In genomic region chr7:29067758-29068157, GRCm38 (mm10) we compare ENCODE assay signal across 9 mouse cellular contexts. TPM values are rescaled to one million over a fixed set of nuclear protein-coding genes. Genes with fewer than 3 reads are reported as not detected.
DNase-seq lines count a peak whose midpoint lies in the region; ATAC-seq lines count a peak whose summit lies in the region.
"Had no signal": no experiment of that assay in that cellular context is flagged by ENCODE, and none has a peak within 500 bp of the region (broad histone marks: within the 10 kb centered on the region; RNA-seq: fewer than 3 reads in every experiment).

No protein-coding gene starts in this region.

- peaks cover 62% of the 10 kb centered on the region for H3K27me3 ChIP-seq in liver, embryonic 13.5 days

- ATAC-seq in liver, embryonic 13.5 days (ENCODE audit: low read depth), result no peak
- ATAC-seq in inflammation-experienced regulatory T-cells, adult 6 months, result no peak

- no peak overlapping the region for H3K4me3 ChIP-seq in liver, embryonic 13.5 days (replicated peaks)
- H3K4me3 ChIP-seq: liver, embryonic 15.5 days had no signal

- DNase-seq in urinary bladder, postnatal 25 days (ENCODE audit: low spot score), result peak; percentile 22
- no peak for DNase-seq in urinary bladder, postnatal 10 days (ENCODE audit: low spot score)
- peak; percentile 19 for DNase-seq in induced T-regulatory cell, adult 2 months (ENCODE audit: low read depth)
- DNase-seq in liver, embryonic 13.5 days, result peak; percentile 52
- DNase-seq in testis, postnatal 14 days (ENCODE audit: low spot score), result peak; percentile 56
- DNase-seq in cerebellum, adult 11-12 months, result no peak
- no peak for DNase-seq in adipocyte (ENCODE audit: low spot score)

- no peaks in the 10 kb centered on the region for H3K9me3 ChIP-seq in liver, embryonic 13.5 days (replicated peaks)
- H3K9me3 ChIP-seq: liver, embryonic 15.5 days had no signal

- no peak overlapping the region for H3K27ac ChIP-seq in liver, embryonic 13.5 days
- H3K27ac ChIP-seq: liver, embryonic 15.5 days had no signal

- H3K4me1 ChIP-seq in liver, embryonic 13.5 days (replicated peaks), result 0 out of 2 replicates have a peak, but pooled peaks cover 10% of the 10 kb centered on the region

- 11% methylated on average over 15 of the region's 15 CpGs for WGBS in liver, embryonic 13.5 days (ENCODE audit: insufficient replicate concordance)

- H3K4me2 ChIP-seq in liver, embryonic 13.5 days, result no peak overlapping the region
- H3K4me2 ChIP-seq: liver, embryonic 15.5 days had no signal

- no peaks in the 10 kb centered on the region for H3K36me3 ChIP-seq in liver, embryonic 13.5 days
- H3K36me3 ChIP-seq: liver, embryonic 15.5 days had no signal

- no peak overlapping the region for H3K9ac ChIP-seq in liver, embryonic 13.5 days
- H3K9ac ChIP-seq: liver, embryonic 15.5 days had no signal

RNA-seq across cellular contexts. Expression of gene Ryr1, which starts 57.2 kb away (rescaled TPM):
- polyA plus RNA-seq in liver, embryonic 13.5 days (2015; fragmentation: Nextera tagmentation; extraction: Ambion mirVana), result 0.16 and 0.22 TPM in 2 replicates
- under 1 TPM in 2 of 3 experiments, not detected in 1; 0.05 to 0.16 TPM for polyA plus RNA-seq in inflammation-experienced regulatory T-cells, adult 6 months (2017; shearing (Covaris generic))

Comparison
In these comparisons a context has a peak if more than half of its experiments do, and no peak if none do; other contexts are left out.
1. DNase-seq: peak in urinary bladder, postnatal 25 days (single experiment), induced T-regulatory cell, adult 2 months (single experiment), liver, embryonic 13.5 days (single experiment) and testis, postnatal 14 days (single experiment); none in urinary bladder, postnatal 10 days (single experiment), cerebellum, adult 11-12 months (single experiment) and adipocyte (single experiment).